Mouse (Mus musculus): ENCODE results near the gene Pspn. TPM values are rescaled to one million over a fixed set of nuclear protein-coding genes. Genes with fewer than 3 reads are reported as not detected.

Gene Pspn
- polyA plus RNA-seq, 1 experiment from 2014 or later: not detected

- no peaks in the 10 kb centered on the region for H3K36me3 ChIP-seq
- no peak overlapping the region for H3K9ac ChIP-seq
- H3K4me2 ChIP-seq: no peak overlapping the region
- no peaks in the 10 kb centered on the region for H3K4me1 ChIP-seq
- ATAC-seq (ENCODE audit: insufficient number of reproducible peaks, low FRiP score, low TSS enrichment, low read depth): no peak
- H3K27me3 ChIP-seq: no peaks in the 10 kb centered on the region
- H3K4me3 ChIP-seq: no peak overlapping the region
- 79% methylated on average over 7 of the region's 7 CpGs for WGBS
- no peaks in the 10 kb centered on the region for H3K9me3 ChIP-seq
- no peak overlapping the region for H3K27ac ChIP-seq
Measured at GRCm38 (mm10) chr17:56954871-56955270, 44.9 kb downstream of the Pspn start.

DNA sequence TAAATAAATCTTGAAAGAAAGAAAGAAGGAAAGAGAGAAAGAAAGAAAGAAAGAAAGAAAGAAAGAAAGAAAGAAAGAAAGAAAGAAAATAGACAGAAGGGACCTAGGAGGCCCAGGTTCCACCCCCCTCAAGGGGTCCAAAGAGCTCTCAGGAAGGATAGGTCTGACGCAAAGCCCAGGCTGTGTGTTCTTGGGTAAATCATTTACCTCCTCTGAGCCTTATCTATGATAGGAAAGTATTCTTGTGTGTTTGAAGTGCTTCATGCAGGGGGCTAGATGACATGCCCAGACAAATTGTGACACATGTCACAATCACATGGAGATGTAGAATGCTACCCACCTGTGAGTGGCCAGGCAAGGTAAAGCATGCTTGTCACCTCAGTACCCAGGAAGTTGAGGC lies 47.2 kb downstream of the Pspn start:
- Histone ChIP-seq H3K4me3 (no peak overlapping the region), H3K36me3 (no peaks in the 10 kb centered on the region), H3K9ac (no peak overlapping the region), H3K4me2 (no peak overlapping the region), H3K4me1 (no peaks in the 10 kb centered on the region), H3K27ac (no peak overlapping the region), H3K27me3 (no peaks in the 10 kb centered on the region), H3K9me3 (no peaks in the 10 kb centered on the region)
- ATAC-seq (ENCODE audit: insufficient number of reproducible peaks, low FRiP score, low TSS enrichment, low read depth): no peak
- 100% methylated on average over 1 of the region's 1 CpGs for WGBS

GRCm38 (mm10) chr17:56950915-56951314 lies 48.9 kb downstream of the Pspn start:
- H3K27ac ChIP-seq: no peak overlapping the region
- H3K4me2 ChIP-seq: no peak overlapping the region
- no peak overlapping the region for H3K4me3 ChIP-seq
- 13% methylated on average over 3 of the region's 3 CpGs for WGBS
- H3K27me3 ChIP-seq: no peaks in the 10 kb centered on the region; the same call in 1 of the 2 replicates
- no peaks in the 10 kb centered on the region for H3K36me3 ChIP-seq
- no peak for ATAC-seq (ENCODE audit: insufficient number of reproducible peaks, low FRiP score, low TSS enrichment, low read depth)
- H3K9me3 ChIP-seq: no peaks in the 10 kb centered on the region
- H3K4me1 ChIP-seq: no peaks in the 10 kb centered on the region
- H3K9ac ChIP-seq: no peak overlapping the region

Other genes with a start within 250 kb of the Pspn start
- gene Nrtn, start 242.5 kb downstream of the Pspn start, polyA plus RNA-seq (2015; fragmentation: Nextera tagmentation; extraction: Ambion mirVana): 15.2 and 20.5 TPM in 2 replicates
- 43.9 and 45.5 TPM in 2 replicates for gene Dus3l, start 235.3 kb downstream of the Pspn start, polyA plus RNA-seq (2015; fragmentation: Nextera tagmentation; extraction: Ambion mirVana)
- 0.72 and 1.00 TPM in 2 replicates for gene Prr22, start 229.8 kb downstream of the Pspn start, polyA plus RNA-seq (2015; fragmentation: Nextera tagmentation; extraction: Ambion mirVana)
- gene Rfx2, start 169.0 kb downstream of the Pspn start, polyA plus RNA-seq (2015; fragmentation: Nextera tagmentation; extraction: Ambion mirVana): 6.0 and 6.1 TPM in 2 replicates
- 0.06 TPM in 1 of 2 replicates, not detected in the other for gene Acsbg2, start 125.6 kb downstream of the Pspn start, polyA plus RNA-seq (2015; fragmentation: Nextera tagmentation; extraction: Ambion mirVana)
- 0.16 and 0.24 TPM in 2 replicates for gene 1700061G19Rik, start 124.5 kb downstream of the Pspn start, polyA plus RNA-seq (2015; fragmentation: Nextera tagmentation; extraction: Ambion mirVana)
- gene Mllt1, start 64.6 kb downstream of the Pspn start, polyA plus RNA-seq (2015; fragmentation: Nextera tagmentation; extraction: Ambion mirVana): 43.6 and 50.5 TPM in 2 replicates
- 20.5 and 24.0 TPM in 2 replicates for gene Acer1, start 17.9 kb downstream of the Pspn start, polyA plus RNA-seq (2015; fragmentation: Nextera tagmentation; extraction: Ambion mirVana)
- 136 and 142 TPM in 2 replicates for gene Clpp, start 9.7 kb downstream of the Pspn start, polyA plus RNA-seq (2015; fragmentation: Nextera tagmentation; extraction: Ambion mirVana)
- 36.3 and 39.0 TPM in 2 replicates for gene Alkbh7, start 2.7 kb downstream of the Pspn start, polyA plus RNA-seq (2015; fragmentation: Nextera tagmentation; extraction: Ambion mirVana)
- gene Gtf2f1, start 11.3 kb upstream of the Pspn start, polyA plus RNA-seq (2015; fragmentation: Nextera tagmentation; extraction: Ambion mirVana): 62.0 and 75.6 TPM in 2 replicates
- 0.37 and 0.40 TPM in 2 replicates for gene Gm17949, start 11.5 kb upstream of the Pspn start, polyA plus RNA-seq (2015; fragmentation: Nextera tagmentation; extraction: Ambion mirVana)
- 24.2 and 35.9 TPM in 2 replicates for gene Khsrp, start 31.5 kb upstream of the Pspn start, polyA plus RNA-seq (2015; fragmentation: Nextera tagmentation; extraction: Ambion mirVana)
- not detected in 2 replicates for gene Slc25a41, start 41.6 kb upstream of the Pspn start, polyA plus RNA-seq (2015; fragmentation: Nextera tagmentation; extraction: Ambion mirVana)
- 9.7 and 11.4 TPM in 2 replicates for gene Crb3, start 59.1 kb upstream of the Pspn start, polyA plus RNA-seq (2015; fragmentation: Nextera tagmentation; extraction: Ambion mirVana)
- 5.5 and 5.7 TPM in 2 replicates for gene Slc25a23, start 59.8 kb upstream of the Pspn start, polyA plus RNA-seq (2015; fragmentation: Nextera tagmentation; extraction: Ambion mirVana)
- gene Dennd1c, start 78.5 kb upstream of the Pspn start, polyA plus RNA-seq (2015; fragmentation: Nextera tagmentation; extraction: Ambion mirVana): 1.6 and 2.2 TPM in 2 replicates
- 8.4 and 10.0 TPM in 2 replicates for gene Tubb4a, start 87.8 kb upstream of the Pspn start, polyA plus RNA-seq (2015; fragmentation: Nextera tagmentation; extraction: Ambion mirVana)
- gene Tnfsf9, start 105.3 kb upstream of the Pspn start, polyA plus RNA-seq (2015; fragmentation: Nextera tagmentation; extraction: Ambion mirVana): 7.6 and 8.7 TPM in 2 replicates
- gene Cd70, start 149.8 kb upstream of the Pspn start, polyA plus RNA-seq (2015; fragmentation: Nextera tagmentation; extraction: Ambion mirVana): not detected in 2 replicates
- 0.08 and 0.15 TPM in 2 replicates for gene Tnfsf14, start 194.2 kb upstream of the Pspn start, polyA plus RNA-seq (2015; fragmentation: Nextera tagmentation; extraction: Ambion mirVana)
- gene C3, start 228.1 kb upstream of the Pspn start, polyA plus RNA-seq (2015; fragmentation: Nextera tagmentation; extraction: Ambion mirVana): 1.5 and 1.8 TPM in 2 replicates
- 43.6 and 45.5 TPM in 2 replicates for gene Gpr108, start 248.4 kb upstream of the Pspn start, polyA plus RNA-seq (2015; fragmentation: Nextera tagmentation; extraction: Ambion mirVana)
- 40.6 and 44.5 TPM in 2 replicates for gene Trip10, start 249.4 kb upstream of the Pspn start, polyA plus RNA-seq (2015; fragmentation: Nextera tagmentation; extraction: Ambion mirVana)